Mouse (Mus musculus): ENCODE data around the gene Alox8.

DNA sequence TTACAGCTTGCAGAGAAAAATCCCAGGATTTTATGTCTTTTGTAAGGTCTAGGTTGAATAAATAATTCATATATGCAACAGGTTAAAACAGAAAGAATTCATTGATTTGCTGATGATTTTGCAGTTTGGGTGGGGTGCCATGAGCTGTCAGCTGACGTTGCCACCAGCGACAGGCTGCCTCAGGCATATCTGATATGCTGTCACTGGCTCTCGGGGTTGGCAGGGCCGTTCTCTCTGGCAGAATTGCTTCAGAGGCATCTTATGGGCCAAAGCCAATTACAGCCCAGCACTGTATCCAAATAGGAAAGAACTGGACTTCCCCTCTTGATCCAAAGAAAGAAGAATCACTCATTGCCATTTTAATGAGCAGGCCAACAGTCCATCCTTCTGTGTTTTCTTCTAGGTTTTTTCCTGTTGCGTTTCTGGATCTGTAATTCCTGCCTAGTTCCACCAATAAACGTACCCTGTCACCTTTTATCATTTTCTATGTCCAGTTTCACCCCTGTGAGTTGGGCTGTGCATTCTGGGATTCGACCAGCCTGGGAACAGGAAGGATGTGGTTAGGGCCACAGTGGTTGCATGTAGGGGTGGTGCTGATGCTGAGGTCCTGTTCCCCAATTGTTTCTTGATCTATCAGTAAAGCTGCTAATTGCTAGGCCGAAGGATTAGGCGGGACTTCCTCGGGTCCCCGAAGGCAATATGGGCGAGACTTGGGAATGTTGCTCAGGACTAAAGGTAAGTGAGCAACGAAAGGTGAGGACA is 5.0 kb upstream of the Alox8 start:
- TF ChIP-seq POLR2AphosphoS2 (IDR thresholded peaks at IDR 0.05; ENCODE audit: insufficient read length, low read depth) = no peak
- TF ChIP-seq MYOG (IDR thresholded peaks at IDR 0.05; ENCODE audit: control insufficient read depth in 1 of 3, insufficient read depth in 1 of 3, insufficient read length in 2 of 3, low read depth in 2 of 3) = no peak
- no peak for TF ChIP-seq POLR2A (IDR thresholded peaks at IDR 0.05; ENCODE audit: insufficient read length, low read depth)
- TF ChIP-seq E2F4 (IDR thresholded peaks at IDR 0.05; ENCODE audit: insufficient read depth) = no peak
- TF ChIP-seq TCF12 (IDR thresholded peaks at IDR 0.05; ENCODE audit: insufficient read depth, poor library complexity, severe bottlenecking) = no peak
- no peak for TF ChIP-seq TCF3 (IDR thresholded peaks at IDR 0.05; ENCODE audit: insufficient read length, low read depth)
- no peak for TF ChIP-seq USF1 (IDR thresholded peaks at IDR 0.05; ENCODE audit: low read depth)
- no peak for TF ChIP-seq CEBPB (IDR thresholded peaks at IDR 0.05; ENCODE audit: insufficient read depth, poor library complexity, severe bottlenecking)
- no peak for TF ChIP-seq MAX (IDR thresholded peaks at IDR 0.05; ENCODE audit: low read depth)
- no peak for TF ChIP-seq MYOD1 (IDR thresholded peaks at IDR 0.05; ENCODE audit: control insufficient read depth in 1 of 3, insufficient read length in 2 of 3, low read depth in 2 of 3)

Data from myocyte (in vitro differentiated cells).